Mouse (Mus musculus) neural tube, embryonic 12.5 days (tissue): ENCODE results near the gene Mgat1. TPM values are rescaled to one million over a fixed set of nuclear protein-coding genes. Genes with fewer than 3 reads are reported as not detected.
"Not testable (repeated sequence)": the region's sequence is repeated elsewhere in the genome, so short reads cannot be mapped to it uniquely, and the experiment has no call there.

Source experiments
- ATAC-seq: fragments of 200-750 bp; cut with Nextera tagmentation; 2 replicates; pipeline ENCODE4 v1.8.0; 2017; ENCODE audit warnings: low read depth, mild to moderate bottlenecking, moderate TSS enrichment, moderate library complexity; ENCODE audit not compliant: low FRiP score
- H3K27ac ChIP-seq: fragments of 300-500 bp; sonication (generic); 2 replicates; pipeline ENCODE4 v1.5.1; 2016
- H3K27me3 ChIP-seq: fragments of 300-500 bp; sonication (generic); replicated peaks from 2 replicates; pipeline ENCODE4 v1.6.1; 2016; ENCODE audit warnings: mild to moderate bottlenecking
- H3K36me3 ChIP-seq: fragments of 300-500 bp; sonication (generic); 2 replicates; pipeline ENCODE4 v1.6.1; 2016; ENCODE audit warnings: mild to moderate bottlenecking
- H3K4me1 ChIP-seq: fragments of 300-500 bp; sonication (generic); 2 replicates; pipeline ENCODE4 v1.6.1; 2016
- H3K4me2 ChIP-seq: fragments of 300-500 bp; sonication (generic); replicated peaks from 2 replicates; pipeline ENCODE4 v1.6.1; 2016; ENCODE audit warnings: mild to moderate bottlenecking
- H3K4me3 ChIP-seq: fragments of 300-500 bp; sonication (generic); 2 replicates; pipeline ENCODE4 v1.5.1; 2016
- H3K9ac ChIP-seq: fragments of 300-500 bp; sonication (generic); 2 replicates; pipeline ENCODE4 v1.6.1; 2016; ENCODE audit warnings: mild to moderate bottlenecking
- H3K9me3 ChIP-seq: fragments of 300-500 bp; sonication (generic); 2 replicates; pipeline ENCODE4 v1.6.1; 2016; ENCODE audit warnings: mild to moderate bottlenecking
- WGBS: fragments of 180-500 bp; shearing (Covaris S2); methylation state at CpG from one replicate; pipeline ENCODE4 v1.1.7; 2016; 5-methylcytosine and 5-hydroxymethylcytosine counted together
- polyA plus RNA-seq: library from polyadenylated mRNA; unstranded; fragments of >200 nt; fragmentation: Nextera tagmentation; extraction: Ambion mirVana; gene quantifications from 2 replicates; pipeline ENCODE4 v1.2.1, GENCODE M21; 2016

Gene Mgat1
- polyA plus RNA-seq = 36.6 and 36.7 TPM in 2 replicates

GRCm38 (mm10) chr11:49243727-49244594 lies at the start of gene Mgat1:
Gene Mgat1 (plus strand): TSS chr11:49244191.
- H3K27me3 ChIP-seq = no peaks in the 10 kb centered on the region
- under 1% methylated on average over 60 of the region's 60 CpGs for WGBS
- peak within 1 kb of the TSS; percentile 57 for H3K4me3 ChIP-seq
- H3K9me3 ChIP-seq = no peaks in the 10 kb centered on the region
- H3K27ac ChIP-seq = peak within 1 kb of the TSS; percentile 82; the same call in 1 of the 2 replicates
- peaks cover 15% of the 10 kb centered on the region for H3K4me1 ChIP-seq
- no peaks in the 10 kb centered on the region for H3K36me3 ChIP-seq
- peak within 1 kb of the TSS; percentile 68 for H3K4me2 ChIP-seq
- peak; percentile 97 for ATAC-seq
- peak within 1 kb of the TSS; percentile 59 for H3K9ac ChIP-seq

GRCm38 (mm10) chr11:49194771-49195170 lies 49.2 kb upstream of the Mgat1 start:
- WGBS = 97% methylated on average over 9 of the region's 9 CpGs
- not testable (repeated sequence) for ATAC-seq, H3K4me1 ChIP-seq, H3K4me2 ChIP-seq, H3K9me3 ChIP-seq, H3K36me3 ChIP-seq, H3K4me3 ChIP-seq, H3K27me3 ChIP-seq, H3K27ac ChIP-seq, H3K9ac ChIP-seq

- H3K27me3 ChIP-seq = no peaks in the 10 kb centered on the region
- H3K4me2 ChIP-seq = no peak overlapping the region
- H3K4me1 ChIP-seq = no peaks in the 10 kb centered on the region
- no peaks in the 10 kb centered on the region for H3K36me3 ChIP-seq
- H3K9ac ChIP-seq = no peak overlapping the region
- no peak overlapping the region for H3K27ac ChIP-seq
- no peak for ATAC-seq
- 88% methylated on average over 7 of the region's 7 CpGs for WGBS
- no peaks in the 10 kb centered on the region for H3K9me3 ChIP-seq
- H3K4me3 ChIP-seq = no peak overlapping the region
Measured at GRCm38 (mm10) chr11:49195819-49196322, 48.1 kb upstream of the Mgat1 start.

GRCm38 (mm10) chr11:49200666-49201065 lies 43.3 kb upstream of the Mgat1 start:
- H3K9me3 ChIP-seq = no peaks in the 10 kb centered on the region
- ATAC-seq = no peak
- no peak overlapping the region for H3K4me2 ChIP-seq
- no peaks in the 10 kb centered on the region for H3K27me3 ChIP-seq
- H3K36me3 ChIP-seq = no peaks in the 10 kb centered on the region
- no peak overlapping the region for H3K27ac ChIP-seq
- no peak overlapping the region for H3K4me3 ChIP-seq
- no peak overlapping the region for H3K9ac ChIP-seq
- H3K4me1 ChIP-seq = peaks cover 9% of the 10 kb centered on the region

- no peaks in the 10 kb centered on the region for H3K36me3 ChIP-seq
- no peak overlapping the region for H3K4me3 ChIP-seq
- H3K27me3 ChIP-seq = no peaks in the 10 kb centered on the region
- ATAC-seq = no peak
- H3K27ac ChIP-seq = no peak overlapping the region
- no peaks in the 10 kb centered on the region for H3K9me3 ChIP-seq
- no peak overlapping the region for H3K9ac ChIP-seq
- H3K4me1 ChIP-seq = peaks cover 9% of the 10 kb centered on the region
- no peak overlapping the region for H3K4me2 ChIP-seq
Measured at GRCm38 (mm10) chr11:49201142-49201541, 42.8 kb upstream of the Mgat1 start.

GRCm38 (mm10) chr11:49202071-49202470 lies 41.9 kb upstream of the Mgat1 start:
- no peak overlapping the region for H3K27ac ChIP-seq
- no peaks in the 10 kb centered on the region for H3K27me3 ChIP-seq
- H3K4me1 ChIP-seq = peaks cover 9% of the 10 kb centered on the region
- peak overlapping the region; percentile 98 for H3K9ac ChIP-seq
- 71% methylated on average over 2 of the region's 2 CpGs for WGBS
- no peaks in the 10 kb centered on the region for H3K9me3 ChIP-seq
- 0 out of 2 replicates have a peak overlapping the region, but pooled peaks have one; percentile 87 for H3K4me3 ChIP-seq
- ATAC-seq = no peak
- peaks cover 3% of the 10 kb centered on the region; the same call in 1 of the 2 replicates for H3K36me3 ChIP-seq
- peak overlapping the region; percentile 82 for H3K4me2 ChIP-seq

GRCm38 (mm10) chr11:49202523-49203061 lies 41.4 kb upstream of the Mgat1 start:
- Histone ChIP-seq H3K9ac (peak overlapping the region; percentile 98), H3K9me3 (no peaks in the 10 kb centered on the region), H3K27ac (no peak overlapping the region), H3K4me3 (peak overlapping the region; percentile 87), H3K4me1 (peaks cover 9% of the 10 kb centered on the region), H3K4me2 (peak overlapping the region; percentile 82), H3K36me3 (peaks cover 3% of the 10 kb centered on the region; the same call in 1 of the 2 replicates), H3K27me3 (no peaks in the 10 kb centered on the region)
- ATAC-seq = peak; percentile 38
- 6% methylated on average over 10 of the region's 10 CpGs for WGBS

GRCm38 (mm10) chr11:49203129-49203768 lies 40.7 kb upstream of the Mgat1 start, which contains the start of gene Zfp62:
Gene Zfp62 (plus strand): TSS chr11:49203292.
- H3K36me3 ChIP-seq = peaks cover 3% of the 10 kb centered on the region; the same call in 1 of the 2 replicates
- peaks cover 9% of the 10 kb centered on the region for H3K4me1 ChIP-seq
- no peaks in the 10 kb centered on the region for H3K9me3 ChIP-seq
- H3K4me2 ChIP-seq = peak within 1 kb of the TSS; percentile 82
- peak within 1 kb of the TSS; percentile 98 for H3K27ac ChIP-seq
- peak; percentile 92 for ATAC-seq
- peak within 1 kb of the TSS; percentile 87 for H3K4me3 ChIP-seq
- H3K27me3 ChIP-seq = no peaks in the 10 kb centered on the region
- under 1% methylated on average over 47 of the region's 47 CpGs for WGBS
- peak within 1 kb of the TSS; percentile 98 for H3K9ac ChIP-seq

- H3K27ac ChIP-seq = peak overlapping the region; percentile 98
- H3K4me3 ChIP-seq = peak overlapping the region; percentile 87
- peak overlapping the region; percentile 82 for H3K4me2 ChIP-seq
- peak; percentile 85 for ATAC-seq
- peaks cover 3% of the 10 kb centered on the region; the same call in 1 of the 2 replicates for H3K36me3 ChIP-seq
- peak overlapping the region; percentile 98 for H3K9ac ChIP-seq
- H3K27me3 ChIP-seq = no peaks in the 10 kb centered on the region
- H3K9me3 ChIP-seq = no peaks in the 10 kb centered on the region
- H3K4me1 ChIP-seq = peaks cover 9% of the 10 kb centered on the region
- WGBS = 0% methylated on average over 24 of the region's 24 CpGs
Measured at GRCm38 (mm10) chr11:49203771-49204497, 40.1 kb upstream of the Mgat1 start.

- peaks cover 9% of the 10 kb centered on the region for H3K4me1 ChIP-seq
- peaks cover 3% of the 10 kb centered on the region; the same call in 1 of the 2 replicates for H3K36me3 ChIP-seq
- no peaks in the 10 kb centered on the region for H3K27me3 ChIP-seq
- H3K4me2 ChIP-seq = peak overlapping the region; percentile 82
- H3K27ac ChIP-seq = no peak overlapping the region
- H3K9me3 ChIP-seq = no peaks in the 10 kb centered on the region
- no peak overlapping the region for H3K9ac ChIP-seq
- 90% methylated on average over 6 of the region's 6 CpGs for WGBS
- no peak overlapping the region for H3K4me3 ChIP-seq
- no peak for ATAC-seq
Measured at GRCm38 (mm10) chr11:49205080-49205590, 38.9 kb upstream of the Mgat1 start.

- Histone ChIP-seq H3K4me1 (peaks cover 2% of the 10 kb centered on the region), H3K4me2 (no peak overlapping the region), H3K36me3 (peaks cover 3% of the 10 kb centered on the region; the same call in 1 of the 2 replicates), H3K9ac (no peak overlapping the region), H3K9me3 (no peaks in the 10 kb centered on the region), H3K27me3 (no peaks in the 10 kb centered on the region), H3K27ac (no peak overlapping the region), H3K4me3 (no peak overlapping the region)
- 97% methylated on average over 1 of the region's 1 CpGs for WGBS
- ATAC-seq = no peak
Measured at GRCm38 (mm10) chr11:49207495-49207894, 36.5 kb upstream of the Mgat1 start.
